Mouse (Mus musculus) spleen, embryonic (tissue): ENCODE data around the gene Slco2a1.

Source experiments
- CTCF ChIA-PET: fragments of 350-600 bp; sonication (Branson Sonifier 250); formaldehyde crosslinking; loops from one replicate; lab custom pipeline; 2022; lab: Charles Lee

The Slco2a1 gene

GRCm38 (mm10) chr9:103033381-103033780 is 44.9 kb downstream of the Slco2a1 start:
- CTCF ChIA-PET, result no interaction called here

DNA sequence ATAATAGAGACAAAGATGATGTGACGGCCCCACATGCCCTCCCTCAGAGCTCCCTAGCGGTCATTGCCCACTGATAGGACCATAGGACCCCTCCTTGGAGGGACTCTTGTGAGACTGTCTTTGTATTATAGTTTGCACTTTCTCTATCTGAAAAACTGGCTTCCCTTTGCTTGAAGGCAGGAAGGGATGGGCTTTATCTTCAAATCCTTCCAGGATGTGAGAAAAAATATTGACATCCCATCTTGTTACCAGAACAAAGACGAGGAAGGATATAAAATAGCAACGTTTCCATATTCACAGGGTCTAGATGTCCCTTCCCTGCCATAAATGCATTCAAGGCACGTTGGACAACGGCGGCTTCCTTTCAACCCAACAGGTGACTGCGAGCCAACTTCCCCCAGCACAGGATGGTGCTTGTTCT is 48.5 kb downstream of the Slco2a1 start:
- CTCF ChIA-PET, result no interaction called here

GRCm38 (mm10) chr9:103038266-103038665 is 49.8 kb downstream of the Slco2a1 start:
- CTCF ChIA-PET, result no interaction called here

DNA sequence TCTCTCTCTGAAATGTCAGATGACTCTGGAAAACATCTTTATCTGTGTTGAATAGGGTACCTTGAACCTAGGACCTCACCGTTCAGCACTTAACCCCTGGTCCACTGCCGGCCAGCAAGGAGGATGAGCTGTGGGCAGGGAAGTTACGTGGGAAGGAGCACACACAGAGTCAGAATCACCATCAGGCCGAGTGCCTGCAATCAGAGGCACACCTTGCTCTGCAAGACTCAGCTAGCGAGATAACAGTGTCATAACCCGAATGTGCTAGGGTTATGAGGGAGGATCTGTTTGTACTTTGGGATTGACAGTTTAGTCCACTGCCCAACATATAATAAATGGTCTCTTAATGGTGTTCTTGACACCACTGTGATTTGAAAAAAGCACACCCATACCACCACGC is 50.2 kb downstream of the Slco2a1 start:
- CTCF ChIA-PET, result no interaction called here

GRCm38 (mm10) chr9:103040581-103040980 is 52.1 kb downstream of the Slco2a1 start:
- CTCF ChIA-PET, result no interaction called here

GRCm38 (mm10) chr9:103045406-103045805 is 56.9 kb downstream of the Slco2a1 start:
- CTCF ChIA-PET, result no interaction called here

- CTCF ChIA-PET, result no interaction called here
Measured at GRCm38 (mm10) chr9:103049049-103049511, 60.6 kb downstream of the Slco2a1 start.

- CTCF ChIA-PET, result no interaction called here
Measured at GRCm38 (mm10) chr9:103053829-103054228, 65.3 kb downstream of the Slco2a1 start.

DNA sequence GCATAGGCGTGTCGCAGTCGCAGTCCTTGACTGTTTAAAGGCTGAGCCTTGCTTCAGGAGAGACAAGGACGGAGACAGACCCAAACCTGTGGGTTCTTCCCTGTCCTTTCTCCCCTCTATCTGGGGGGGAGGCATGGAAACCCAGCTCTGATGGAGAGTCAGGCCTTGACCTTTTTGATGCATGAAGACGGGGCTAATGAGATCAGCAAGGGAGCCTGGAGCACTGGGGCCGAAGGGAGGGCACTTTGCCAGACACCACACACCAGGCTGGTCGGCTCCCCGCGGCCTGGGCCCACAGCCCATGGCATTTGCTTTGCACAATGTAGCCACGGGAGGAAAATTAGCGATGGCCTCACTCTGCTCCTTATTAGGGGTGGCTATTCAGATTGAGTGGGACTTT is 66.5 kb downstream of the Slco2a1 start:
- CTCF ChIA-PET, result no interaction called here

- CTCF ChIA-PET, result no interaction called here
Measured at GRCm38 (mm10) chr9:103056164-103056563, 67.7 kb downstream of the Slco2a1 start.

DNA sequence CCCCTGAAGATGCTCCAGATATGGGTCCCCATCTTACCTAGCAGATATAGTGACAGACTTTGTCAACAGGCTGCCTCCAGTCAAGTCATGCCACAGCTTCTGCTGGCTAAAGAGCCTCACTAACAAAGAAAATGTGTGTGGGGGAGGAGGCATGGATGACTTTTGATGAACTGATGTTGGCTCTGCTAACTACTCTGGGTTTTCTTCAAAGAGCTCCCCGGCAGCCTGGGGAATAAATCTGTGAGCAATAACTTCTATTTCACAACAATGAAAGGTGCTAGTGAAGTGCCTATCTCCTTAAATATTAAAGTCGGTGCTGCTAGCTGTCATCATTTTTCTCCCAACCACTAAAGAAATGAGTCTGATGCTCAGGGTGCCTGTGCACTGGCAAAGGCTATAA is 72.0 kb downstream of the Slco2a1 start:
- CTCF ChIA-PET, result no interaction called here

DNA sequence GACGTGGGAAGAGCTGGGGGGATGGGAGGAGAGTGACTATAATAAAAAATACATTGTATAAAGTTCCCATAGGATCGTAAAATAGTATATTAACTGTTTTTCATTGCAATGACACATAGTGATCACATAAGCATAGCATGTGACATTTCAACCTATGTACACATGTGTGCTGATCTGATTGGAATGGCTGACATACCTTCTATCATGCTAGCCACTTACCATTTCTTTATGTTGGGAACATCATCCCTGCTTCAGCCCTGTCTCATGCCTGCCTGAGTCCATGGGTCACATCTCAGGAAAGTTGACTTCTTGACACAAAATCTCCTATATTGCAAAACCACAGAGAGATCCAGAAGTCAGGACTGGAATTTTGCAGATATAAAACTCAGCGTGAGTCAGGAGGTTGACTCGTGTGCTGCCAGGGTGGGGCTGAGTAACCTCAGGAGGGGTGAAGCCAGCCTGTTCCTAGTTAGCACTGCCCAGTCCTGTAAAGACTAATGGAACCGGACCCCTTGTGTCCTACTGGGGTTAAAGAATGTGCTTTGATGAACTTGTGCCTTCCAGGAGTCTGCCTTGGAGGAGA is 73.0 kb downstream of the Slco2a1 start:
- CTCF ChIA-PET, result no interaction called here

- CTCF ChIA-PET, result no interaction called here
Measured at GRCm38 (mm10) chr9:103063591-103063990, 75.1 kb downstream of the Slco2a1 start.

GRCm38 (mm10) chr9:103066845-103067244 is 78.3 kb downstream of the Slco2a1 start:
- CTCF ChIA-PET, result no interaction called here

- CTCF ChIA-PET, result no interaction called here
Measured at GRCm38 (mm10) chr9:103067651-103068050, 79.1 kb downstream of the Slco2a1 start.

DNA sequence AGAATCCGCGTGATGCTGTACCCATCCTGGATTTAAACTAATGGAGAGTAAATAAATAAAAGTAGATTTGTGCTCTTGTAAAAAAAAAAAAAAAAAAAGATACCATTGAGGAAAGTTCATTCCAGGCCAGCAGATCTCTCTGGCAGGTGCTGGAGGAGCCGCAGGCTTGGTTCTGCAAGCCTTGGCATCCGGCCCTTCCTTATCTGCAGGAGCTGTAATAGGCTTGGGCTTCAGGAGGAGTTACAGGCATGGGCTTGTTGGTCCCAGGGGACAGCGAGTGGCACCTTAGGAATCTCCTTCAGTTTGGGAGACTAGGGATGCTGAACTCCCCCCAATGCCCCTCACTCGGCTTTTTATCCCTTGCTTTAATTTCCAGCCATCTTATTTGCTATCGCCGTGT is 80.3 kb downstream of the Slco2a1 start:
- CTCF ChIA-PET, result no interaction called here

GRCm38 (mm10) chr9:103071541-103072203 is 83.2 kb downstream of the Slco2a1 start:
- CTCF ChIA-PET, result no interaction called here

DNA sequence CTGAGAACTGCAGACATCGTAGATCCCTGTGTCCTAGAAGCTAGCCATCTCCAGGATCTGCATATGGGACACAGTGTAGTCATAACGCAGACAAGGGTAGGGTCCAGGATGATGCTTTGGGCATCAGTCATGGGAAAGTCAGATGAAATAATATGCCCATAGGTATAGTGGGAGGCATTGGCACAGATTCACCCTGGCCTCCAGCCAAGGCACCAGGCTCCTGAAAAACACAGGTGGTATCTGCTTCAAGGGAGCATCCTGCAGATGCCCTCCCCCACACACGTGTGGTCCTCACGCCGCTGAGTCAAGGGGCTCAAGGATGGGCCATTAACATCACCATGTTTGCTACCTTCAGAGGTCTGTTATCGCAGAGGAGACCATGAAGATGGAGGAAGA is 83.7 kb downstream of the Slco2a1 start:
- CTCF ChIA-PET, result no interaction called here

GRCm38 (mm10) chr9:103072926-103073515 is 84.5 kb downstream of the Slco2a1 start:
- CTCF ChIA-PET, result no interaction called here

- CTCF ChIA-PET, result no interaction called here
Measured at GRCm38 (mm10) chr9:103076836-103077531, 88.5 kb downstream of the Slco2a1 start.

- CTCF ChIA-PET, result no interaction called here
Measured at GRCm38 (mm10) chr9:103078194-103078691, 89.7 kb downstream of the Slco2a1 start.

GRCm38 (mm10) chr9:103080211-103080610 is 91.7 kb downstream of the Slco2a1 start:
- CTCF ChIA-PET, result no interaction called here
